Mouse (Mus musculus) bone marrow macrophage, adult 2 months (primary cell): ENCODE measurements at regions not wholly inside any gene's neighbourhood (a gene's known extent, or its start where the extent isn't known, plus 50 kb on each side); places are given as distances from the start of the nearest gene placed in this dataset.

Source experiments
- CTCF ChIP-seq: IDR thresholded peaks from 2 replicates; pipeline ENCODE4 v1.5.1; 2012; ENCODE audit warnings: low read depth, mild to moderate bottlenecking, low read length, moderate library complexity
- POLR2A ChIP-seq: IDR thresholded peaks from 2 replicates; pipeline ENCODE4 v1.6.1; 2012; ENCODE audit warnings: mild to moderate bottlenecking, low read depth, low read length, borderline replicate concordance

- TF ChIP-seq CTCF (no peak), POLR2A (no peak)
These were observed 356.1 kb downstream of the Hace1 start for GRCm38 (mm10) chr10:45933631-45934310.
